19 mouse cellular contexts compared by ENCODE assay signal in the genomic region with DNA sequence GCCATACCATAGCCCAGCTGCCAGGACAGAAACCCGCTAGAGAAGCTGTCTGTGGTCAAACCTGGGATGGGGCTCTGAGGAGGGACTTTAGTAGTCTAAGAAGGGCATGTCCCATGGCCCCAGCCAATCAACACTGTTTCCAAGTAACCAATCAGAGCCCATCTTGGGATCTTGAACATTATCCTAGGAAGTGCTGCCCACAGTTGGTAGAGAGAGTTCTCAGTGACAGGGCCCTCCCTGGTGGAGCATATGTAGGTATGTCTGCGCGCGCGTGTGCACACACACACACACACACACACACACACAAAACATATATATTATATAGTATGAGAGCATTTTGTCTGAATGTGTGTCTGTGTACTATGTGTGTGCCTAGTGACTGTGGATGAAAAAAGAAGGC. TPM values are rescaled to one million over a fixed set of nuclear protein-coding genes. Genes with fewer than 3 reads are reported as not detected.
"Had no signal": no experiment of that assay in that cellular context is flagged by ENCODE, and none has a peak within 500 bp of the region (broad histone marks: within the 10 kb centered on the region; RNA-seq: fewer than 3 reads in every experiment).

No protein-coding gene starts in this region.

- H3K27ac ChIP-seq: kidney, postnatal 0 days; layer of hippocampus, adult 2 months; limb, embryonic 10.5 days; limb, embryonic 13.5 days; liver, embryonic 15.5 days; stomach, postnatal 0 days had no signal

- H3K9me3 ChIP-seq: limb, embryonic 10.5 days; limb, embryonic 13.5 days; liver, embryonic 15.5 days had no signal

- H3K36me3 ChIP-seq: liver, embryonic 15.5 days had no signal

- H3K27me3 ChIP-seq: limb, embryonic 13.5 days; liver, embryonic 15.5 days had no signal

- H3K4me3 ChIP-seq: layer of hippocampus, adult 2 months; limb, embryonic 10.5 days; limb, embryonic 13.5 days; liver, embryonic 15.5 days had no signal

- H3K9ac ChIP-seq: limb, embryonic 13.5 days; liver, embryonic 15.5 days had no signal

- DNase-seq: kidney, adult 2 months; kidney, postnatal 25 days; layer of hippocampus, adult 9-11 months; liver; lung, adult 2 months; lung, postnatal 14 days; lung, postnatal 4 days; midbrain, embryonic 14.5 days; right cerebral cortex, postnatal 14 days; right cerebral cortex, postnatal 4 days; thymus, adult 2 months; thymus, postnatal 25 days had no signal

- H3K4me2 ChIP-seq: limb, embryonic 13.5 days; liver, embryonic 15.5 days; midbrain, embryonic 11.5 days had no signal

- H3K4me1 ChIP-seq: limb, embryonic 13.5 days; liver, embryonic 15.5 days had no signal

RNA-seq across cellular contexts. Expression of a gene that starts 19.7 kb away (rescaled TPM):
- polyA plus RNA-seq: midbrain, embryonic 11.5 days had no signal
